Mouse (Mus musculus) skeletal muscle tissue, adult 2 months (tissue): ENCODE data around the gene Npas3.

Experiments
- DNase-seq: peaks from one replicate; pipeline ENCODE4 v3.0.0-alpha.2; 2012; ENCODE audit warnings: low read depth, low spot score

Gene Npas3

DNA sequence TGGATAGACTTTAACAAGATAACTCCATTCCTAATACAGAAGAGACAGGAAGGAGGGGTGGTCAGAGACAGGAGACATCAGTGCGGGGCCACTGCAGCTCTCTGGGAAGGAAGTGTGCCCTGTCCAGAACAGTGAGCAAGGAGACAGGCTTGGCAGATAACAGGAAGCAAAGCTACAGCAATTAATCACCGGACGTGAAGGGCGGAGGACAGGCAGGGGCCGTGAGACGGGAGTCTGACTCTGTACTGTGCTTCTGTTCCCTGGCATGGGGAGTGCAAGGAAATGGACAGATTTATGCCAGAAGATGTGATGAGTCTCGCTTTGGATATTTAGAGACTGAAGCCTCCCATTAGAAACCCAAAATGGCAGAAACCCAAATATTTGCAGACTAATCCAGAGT is 47.3 kb downstream of the Npas3 start:
- DNase-seq = no peak

DNA sequence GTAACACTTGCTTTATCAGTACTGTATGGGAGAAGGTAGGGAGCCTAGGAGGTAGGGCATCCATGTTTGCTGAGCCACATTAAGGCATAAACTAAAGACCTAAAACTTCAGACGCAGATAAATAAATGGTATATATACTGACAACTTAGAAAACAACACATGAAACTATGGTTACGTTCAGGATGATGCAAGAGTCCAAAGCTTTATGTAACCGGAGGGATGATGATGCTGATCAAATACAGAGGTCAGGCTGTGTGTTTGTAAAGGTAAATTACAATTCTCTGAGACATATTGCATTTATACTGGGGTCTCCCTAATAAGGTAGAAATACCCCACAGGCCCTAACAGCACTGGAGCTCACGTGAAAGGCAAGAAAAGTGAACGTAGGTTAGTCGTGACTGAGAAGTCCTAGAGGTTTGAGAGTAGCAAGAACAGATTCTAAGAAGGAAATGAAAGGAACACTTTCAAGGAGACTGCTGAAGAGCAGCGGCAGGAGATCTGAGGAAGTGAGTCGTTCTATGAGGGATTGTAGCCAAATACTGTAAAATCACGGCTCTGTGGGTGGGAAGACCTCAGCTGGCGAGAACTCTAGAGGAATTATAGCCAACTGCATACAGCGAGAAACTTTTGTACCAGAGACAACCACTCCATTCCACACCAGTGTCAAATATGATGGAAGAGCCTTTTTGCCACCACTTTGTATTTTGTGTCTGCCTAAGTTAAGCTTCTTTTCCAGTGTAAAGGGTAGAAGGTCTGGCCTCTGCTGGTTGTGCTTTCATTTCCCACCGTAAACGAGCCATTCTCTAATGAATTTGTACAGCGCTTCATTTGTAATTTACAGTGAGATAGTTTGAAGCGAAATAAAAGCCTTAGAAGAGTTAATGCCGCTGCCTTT is 49.7 kb downstream of the Npas3 start:
- DNase-seq = no peak

GRCm38 (mm10) chr12:53300964-53301363 is 52.5 kb downstream of the Npas3 start:
- DNase-seq = no peak

DNA sequence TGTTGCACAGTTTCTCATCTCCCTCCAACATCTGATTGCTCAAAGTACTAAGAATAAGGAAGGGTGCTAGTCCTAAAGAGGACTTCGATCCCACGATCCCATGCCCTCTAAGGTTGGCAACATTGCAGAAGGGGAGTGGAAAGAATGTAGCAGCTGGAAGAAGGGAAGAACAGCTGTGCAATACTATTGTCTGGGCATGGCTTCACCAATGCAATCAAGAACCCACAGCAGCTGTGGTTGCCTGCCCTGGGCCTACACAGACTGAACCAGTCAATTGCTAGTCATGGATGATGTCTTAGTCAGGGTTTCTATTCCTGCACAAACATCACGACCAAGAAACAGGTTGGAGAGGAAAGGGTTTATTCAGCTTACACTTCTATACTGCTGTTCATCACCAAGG is 53.7 kb downstream of the Npas3 start:
- no peak for DNase-seq

- no peak for DNase-seq
Measured at GRCm38 (mm10) chr12:53316715-53317114, 68.2 kb downstream of the Npas3 start.

DNA sequence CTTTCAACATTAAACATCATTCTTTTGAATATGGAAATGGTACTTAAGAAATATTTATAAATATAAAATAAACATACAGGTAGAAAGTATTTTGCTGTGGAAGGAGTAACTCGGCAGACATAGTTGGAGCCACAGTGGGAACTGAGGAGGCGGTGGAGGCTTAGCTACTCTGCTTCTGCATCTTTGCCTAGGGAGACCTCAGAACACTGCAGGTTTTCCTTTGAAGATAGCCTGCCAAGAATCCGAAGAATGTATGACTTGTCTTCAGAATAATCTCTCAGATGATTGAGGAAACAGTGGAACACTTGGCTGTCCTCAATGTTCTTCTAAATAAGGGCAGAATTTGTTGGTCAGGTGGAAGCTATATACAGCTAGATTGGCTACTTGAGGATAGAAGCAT is 69.3 kb downstream of the Npas3 start:
- no peak for DNase-seq

DNA sequence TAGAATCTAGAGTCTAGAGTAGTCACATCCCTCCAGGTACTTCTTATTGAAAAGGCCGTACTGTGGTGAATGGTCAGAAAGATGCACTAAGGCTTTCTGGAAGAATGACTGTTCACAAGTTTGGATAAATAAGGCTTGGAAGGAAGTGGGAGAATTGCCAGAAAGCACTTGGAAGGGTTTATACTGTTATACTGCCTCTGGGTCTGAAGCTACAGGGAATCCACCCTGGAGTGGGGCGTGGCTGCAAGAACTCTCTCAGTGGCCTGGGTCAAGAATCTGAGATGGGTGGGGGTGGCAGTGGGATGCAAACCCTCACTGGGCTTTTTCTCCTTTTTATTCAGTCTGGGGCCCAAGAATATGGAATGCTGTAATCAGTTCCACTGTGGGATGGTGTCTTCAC is 72.0 kb downstream of the Npas3 start:
- DNase-seq = peak; percentile 8

- DNase-seq = no peak
Measured at GRCm38 (mm10) chr12:53321018-53321417, 72.5 kb downstream of the Npas3 start.

- no peak for DNase-seq
Measured at GRCm38 (mm10) chr12:53321944-53322343, 73.5 kb downstream of the Npas3 start.

GRCm38 (mm10) chr12:53327653-53328188 is 79.2 kb downstream of the Npas3 start:
- DNase-seq = no peak

DNA sequence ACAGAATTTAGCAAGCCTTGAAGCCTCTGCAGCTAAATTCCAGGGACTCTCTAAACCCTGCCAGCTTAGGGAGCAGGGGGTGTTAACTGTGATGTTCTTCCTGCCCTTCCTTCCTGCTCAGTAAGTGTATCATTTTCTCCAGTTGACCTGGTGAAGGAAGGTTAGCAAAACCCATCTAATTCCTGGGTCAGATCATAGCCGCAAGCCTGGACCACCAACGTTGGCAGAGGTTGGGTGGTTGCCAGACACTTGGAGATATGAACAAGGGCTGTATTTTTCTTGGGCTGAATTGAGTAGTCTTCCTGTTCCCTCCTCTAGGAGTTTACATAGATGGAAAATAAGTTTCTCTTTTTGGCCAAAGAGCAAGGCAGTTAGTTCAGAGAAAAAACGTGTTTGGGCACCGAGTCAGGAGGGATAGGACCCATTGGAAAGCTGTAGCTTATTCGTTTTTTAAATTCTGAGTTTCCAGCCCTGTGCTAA is 79.8 kb downstream of the Npas3 start:
- DNase-seq = peak; percentile 7

GRCm38 (mm10) chr12:53330141-53330540 is 81.7 kb downstream of the Npas3 start:
- no peak for DNase-seq

GRCm38 (mm10) chr12:53331391-53331790 is 82.9 kb downstream of the Npas3 start:
- no peak for DNase-seq

DNA sequence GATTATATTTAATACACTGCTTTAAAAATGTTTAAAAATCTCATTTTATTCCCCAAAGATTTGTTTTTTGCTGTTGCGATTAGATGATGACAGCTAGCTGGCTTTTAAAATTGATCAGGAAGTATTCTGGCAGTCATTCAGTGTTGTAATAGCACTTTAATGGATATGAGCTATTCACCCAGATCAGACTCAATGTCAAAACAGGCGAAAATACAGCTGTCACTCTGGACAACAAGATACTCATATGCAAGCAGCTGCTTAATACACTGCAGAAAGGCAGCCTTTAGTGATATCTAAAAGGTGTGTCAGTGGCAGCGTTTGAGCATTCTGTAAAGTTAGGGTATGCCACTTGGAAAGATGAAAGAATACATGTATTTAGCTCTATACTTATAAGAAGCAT is 83.3 kb downstream of the Npas3 start:
- DNase-seq = no peak

DNA sequence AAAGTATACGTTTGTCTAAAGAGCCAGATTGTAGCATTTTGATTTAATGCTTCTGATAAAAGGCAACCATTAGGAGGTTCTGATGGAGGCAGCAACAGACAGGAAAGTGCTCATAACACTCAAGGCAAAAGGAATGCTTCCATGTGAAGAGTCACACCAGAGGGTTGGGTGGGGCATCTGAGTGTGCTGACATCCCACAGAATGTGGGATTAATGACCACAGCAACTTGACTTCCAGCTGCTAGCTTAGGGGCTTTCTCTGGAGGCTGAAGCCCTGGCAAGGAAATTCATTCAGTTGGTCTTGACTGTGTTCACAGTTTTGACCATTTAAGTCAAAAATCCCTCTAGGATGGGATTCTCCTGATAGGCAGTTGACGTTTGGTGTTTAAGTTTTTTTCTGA is 84.8 kb downstream of the Npas3 start:
- DNase-seq = no peak

GRCm38 (mm10) chr12:53338349-53338948 is 90.0 kb downstream of the Npas3 start:
- DNase-seq = no peak

DNA sequence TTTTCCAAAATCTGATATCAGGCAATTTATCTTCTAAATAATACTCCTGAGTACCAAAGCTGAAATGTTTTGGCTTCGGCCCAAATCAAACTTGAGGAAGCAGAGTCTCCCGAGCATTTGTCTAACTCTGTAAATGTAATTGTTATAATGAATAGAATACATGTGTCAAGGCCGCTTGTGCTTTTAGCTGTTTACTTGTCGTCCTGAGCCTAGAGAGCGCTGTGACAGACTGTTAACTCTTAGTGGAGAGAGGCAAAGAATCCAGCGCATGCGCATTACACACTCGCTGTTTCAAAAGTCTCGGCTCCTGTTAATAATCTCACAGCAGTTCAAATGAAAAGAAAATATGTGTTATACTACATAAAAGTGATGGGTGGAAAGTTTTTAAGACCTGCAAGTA is 94.3 kb downstream of the Npas3 start:
- no peak for DNase-seq

DNA sequence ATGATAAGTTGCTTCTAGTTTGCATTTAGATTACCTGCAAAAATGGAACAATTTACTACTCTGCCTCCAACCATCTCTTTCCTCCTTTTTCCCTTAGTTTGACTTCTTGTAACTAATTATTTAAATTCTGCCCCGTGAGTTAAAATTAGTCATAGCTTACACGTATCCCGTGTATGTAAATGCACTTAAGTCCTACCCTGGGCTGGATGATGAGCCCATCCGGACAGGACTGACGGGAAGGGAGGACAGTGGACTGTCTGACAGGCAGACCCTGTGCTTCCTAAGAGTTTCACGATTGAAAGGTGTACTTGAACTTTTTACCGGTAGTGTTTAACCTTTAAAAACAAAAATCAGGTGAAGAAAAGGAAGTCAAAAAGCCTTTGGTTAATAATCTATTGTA is 103.4 kb downstream of the Npas3 start:
- DNase-seq = no peak

DNA sequence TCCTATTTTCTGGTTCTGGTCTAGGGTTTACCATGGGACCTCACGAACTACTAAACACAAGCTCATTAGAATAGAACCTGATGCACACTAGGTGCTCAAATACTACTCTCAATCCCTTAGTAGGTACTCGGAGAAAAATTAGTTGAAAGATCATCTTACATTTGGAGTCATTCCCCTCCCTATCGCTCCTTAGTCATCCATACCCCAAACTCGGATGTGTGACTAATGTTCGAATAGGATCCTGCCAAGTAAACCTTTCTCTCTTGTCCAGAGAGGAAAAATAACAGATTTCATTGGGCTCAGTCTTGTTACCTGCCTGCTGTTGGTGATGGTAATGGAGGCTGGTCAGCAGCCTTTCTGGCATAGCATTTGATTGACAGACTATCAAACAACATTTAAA is 117.3 kb downstream of the Npas3 start:
- no peak for DNase-seq

GRCm38 (mm10) chr12:53384851-53385250 is 136.4 kb downstream of the Npas3 start:
- no peak for DNase-seq

DNA sequence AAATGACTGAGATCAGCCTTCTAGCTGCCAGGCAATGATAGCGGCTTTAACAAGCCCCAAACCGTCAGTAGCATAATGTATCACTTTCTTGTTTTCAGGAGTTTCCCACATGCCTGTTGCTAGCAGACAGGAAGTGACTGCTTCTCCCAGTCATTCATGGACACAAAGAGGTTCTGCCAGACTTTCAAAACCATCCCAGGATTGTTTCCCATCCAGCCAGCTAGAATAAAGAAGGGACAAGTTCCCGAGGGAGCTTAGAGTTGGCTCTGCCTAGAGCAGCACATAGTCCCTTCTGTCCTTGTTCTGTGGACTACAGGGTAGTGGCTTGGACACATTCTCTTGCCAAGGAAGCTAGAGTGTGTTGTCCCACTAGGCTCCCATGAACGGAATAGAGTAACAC is 157.4 kb downstream of the Npas3 start:
- DNase-seq = no peak

DNA sequence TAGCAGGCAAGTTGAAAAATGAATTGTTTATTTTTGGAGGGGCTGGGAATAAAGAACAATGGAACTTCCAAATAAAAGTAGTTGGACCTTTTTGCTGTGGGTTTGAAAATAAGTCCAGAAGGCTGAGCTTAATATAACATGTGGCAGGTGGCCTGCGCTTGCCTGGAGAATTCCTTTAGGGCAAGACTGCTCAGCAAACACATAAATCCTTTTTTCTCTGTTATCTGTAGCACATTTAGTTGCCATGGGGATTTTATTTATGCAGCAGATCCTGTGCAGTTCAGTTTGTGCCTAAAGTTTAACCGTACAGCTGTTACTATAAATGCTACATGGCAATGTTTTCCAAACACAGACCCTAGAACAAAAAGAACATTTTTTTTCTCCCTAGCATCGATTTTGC is 159.3 kb downstream of the Npas3 start:
- DNase-seq = no peak

DNA sequence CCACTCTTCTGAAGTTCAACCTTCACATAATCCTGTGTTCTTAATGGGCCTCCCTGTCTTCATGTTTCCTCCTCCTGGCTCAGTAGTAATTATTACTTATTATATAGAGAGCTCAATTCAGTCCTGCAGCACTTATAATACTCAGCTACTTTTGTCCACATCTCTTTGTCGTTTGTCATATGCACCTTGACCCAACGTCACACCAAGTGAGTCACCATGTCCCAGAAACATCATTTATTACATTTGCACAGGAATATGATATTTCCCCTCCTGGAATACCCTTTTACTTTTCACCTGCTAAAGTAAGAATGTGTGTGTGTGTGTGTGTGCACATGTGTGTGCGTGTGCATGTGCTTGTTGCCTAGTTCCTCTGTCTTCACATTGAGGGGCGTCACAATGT is 161.2 kb downstream of the Npas3 start:
- DNase-seq = no peak
